Mouse (Mus musculus): ENCODE measurements around the gene Col6a4. TPM values are rescaled to one million over a fixed set of nuclear protein-coding genes. Genes with fewer than 3 reads are reported as not detected.

Col6a4 gene
- polyA plus RNA-seq, 1 experiment from 2014 or later: 0.26 TPM

GRCm38 (mm10) chr9:106106241-106106640 lies 9.7 kb upstream of the Col6a4 start:
- H3K27ac ChIP-seq: no peak overlapping the region
- H3K4me3 ChIP-seq: no peak overlapping the region
- WGBS: 81% methylated on average over 9 of the region's 9 CpGs
- no peaks in the 10 kb centered on the region for H3K36me3 ChIP-seq
- no peaks in the 10 kb centered on the region for H3K27me3 ChIP-seq (ENCODE audit: insufficient read depth, poor library complexity, severe bottlenecking)
- peaks cover 14% of the 10 kb centered on the region; the same call in 1 of the 2 replicates for H3K9me3 ChIP-seq
- H3K4me1 ChIP-seq (replicated peaks): peaks cover 6% of the 10 kb centered on the region
- no peak for DNase-seq (ENCODE audit: low spot score)

DNA sequence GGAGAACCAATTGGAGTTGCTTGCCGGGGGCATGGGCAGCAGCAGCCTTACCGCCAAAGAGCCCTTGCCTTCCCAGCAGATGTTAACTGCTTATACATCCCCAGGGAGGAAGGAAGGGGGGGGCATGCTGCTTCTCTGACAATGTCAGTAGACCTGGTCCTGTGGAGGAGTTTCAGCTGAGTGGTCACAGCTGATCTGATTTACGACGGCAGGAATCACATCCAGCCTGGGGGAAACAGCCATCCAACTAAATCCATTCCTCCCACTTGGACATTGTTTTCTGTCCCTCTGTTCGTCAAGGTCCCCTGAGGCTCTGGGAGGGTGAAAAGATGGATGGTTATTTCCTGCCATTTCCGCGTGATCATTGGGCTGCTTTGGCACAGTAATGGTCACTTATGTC lies 7.8 kb upstream of the Col6a4 start:
- Histone ChIP-seq H3K4me3 (no peak overlapping the region), H3K27ac (no peak overlapping the region), H3K27me3 (ENCODE audit: insufficient read depth, poor library complexity, severe bottlenecking) (no peaks in the 10 kb centered on the region), H3K4me1 (replicated peaks) (peaks cover 6% of the 10 kb centered on the region), H3K36me3 (no peaks in the 10 kb centered on the region), H3K9me3 (peaks cover 7% of the 10 kb centered on the region; the same call in 1 of the 2 replicates)
- no peak for DNase-seq (ENCODE audit: low spot score)
- WGBS: 82% methylated on average over 7 of the region's 7 CpGs

DNA sequence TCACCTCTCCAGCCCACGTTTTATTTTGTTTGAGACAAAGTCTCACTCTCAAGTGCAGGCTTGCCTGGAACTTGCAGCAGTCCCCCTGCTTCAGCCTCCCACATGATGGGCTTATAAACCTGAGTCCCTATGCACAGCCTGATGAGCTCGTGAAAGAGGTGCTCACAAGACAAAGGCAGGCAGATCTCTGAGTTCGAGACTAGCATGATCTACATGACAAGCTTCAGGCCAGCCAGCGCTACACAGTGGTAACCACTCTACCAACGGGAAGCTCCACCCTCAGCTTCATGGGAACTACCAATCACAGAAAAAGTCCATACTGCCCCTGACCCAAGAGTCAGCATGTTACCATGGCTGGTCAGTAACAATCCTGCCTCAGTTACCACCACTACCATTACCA lies 4.6 kb upstream of the Col6a4 start:
- Histone ChIP-seq H3K4me3 (no peak overlapping the region), H3K9me3 (peaks cover 7% of the 10 kb centered on the region; the same call in 1 of the 2 replicates), H3K27ac (no peak overlapping the region), H3K27me3 (ENCODE audit: insufficient read depth, poor library complexity, severe bottlenecking) (no peaks in the 10 kb centered on the region), H3K36me3 (no peaks in the 10 kb centered on the region), H3K4me1 (replicated peaks) (peaks cover 6% of the 10 kb centered on the region)
- no peak for DNase-seq (ENCODE audit: low spot score)
- 74% methylated on average over 5 of the region's 5 CpGs for WGBS

DNA sequence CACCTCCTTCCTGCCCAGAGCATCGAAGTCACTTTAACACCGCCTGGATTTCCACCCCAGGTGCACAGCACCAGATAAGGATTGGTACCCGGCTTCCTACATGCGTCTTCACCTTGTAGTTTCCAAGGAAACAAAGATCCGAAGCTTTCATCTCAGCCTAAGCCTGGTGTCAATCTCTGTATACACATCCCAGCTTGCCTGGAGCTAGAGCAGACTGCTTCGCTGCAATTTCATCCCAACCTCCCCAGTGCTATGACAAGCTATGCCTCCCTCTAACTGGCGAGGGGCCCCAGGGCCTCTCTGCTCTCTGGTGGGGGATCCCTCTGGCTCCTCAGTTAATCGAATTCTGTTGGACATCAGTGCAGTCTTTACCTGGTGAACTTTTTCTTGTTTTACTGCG lies 3.7 kb upstream of the Col6a4 start:
- DNase-seq (ENCODE audit: low spot score): no peak
- H3K4me3 ChIP-seq: no peak overlapping the region
- H3K36me3 ChIP-seq: no peaks in the 10 kb centered on the region
- H3K27me3 ChIP-seq (ENCODE audit: insufficient read depth, poor library complexity, severe bottlenecking): no peaks in the 10 kb centered on the region
- peaks cover 6% of the 10 kb centered on the region for H3K4me1 ChIP-seq (replicated peaks)
- H3K27ac ChIP-seq: no peak overlapping the region
- H3K9me3 ChIP-seq: peaks cover 7% of the 10 kb centered on the region; the same call in 1 of the 2 replicates
- 77% methylated on average over 9 of the region's 9 CpGs for WGBS

GRCm38 (mm10) chr9:106099379-106100021 lies 2.9 kb upstream of the Col6a4 start:
- 74% methylated on average over 22 of the region's 22 CpGs for WGBS
- H3K27ac ChIP-seq: no peak overlapping the region; the same call in 1 of the 2 replicates
- no peaks in the 10 kb centered on the region for H3K36me3 ChIP-seq
- DNase-seq (ENCODE audit: low spot score): peak; percentile 14
- H3K4me3 ChIP-seq: peak overlapping the region; percentile 19; the same call in 1 of the 2 replicates
- H3K9me3 ChIP-seq: 0 out of 2 replicates have a peak, but pooled peaks cover 2% of the 10 kb centered on the region
- peaks cover 6% of the 10 kb centered on the region for H3K4me1 ChIP-seq (replicated peaks)
- H3K27me3 ChIP-seq (ENCODE audit: insufficient read depth, poor library complexity, severe bottlenecking): no peaks in the 10 kb centered on the region

DNA sequence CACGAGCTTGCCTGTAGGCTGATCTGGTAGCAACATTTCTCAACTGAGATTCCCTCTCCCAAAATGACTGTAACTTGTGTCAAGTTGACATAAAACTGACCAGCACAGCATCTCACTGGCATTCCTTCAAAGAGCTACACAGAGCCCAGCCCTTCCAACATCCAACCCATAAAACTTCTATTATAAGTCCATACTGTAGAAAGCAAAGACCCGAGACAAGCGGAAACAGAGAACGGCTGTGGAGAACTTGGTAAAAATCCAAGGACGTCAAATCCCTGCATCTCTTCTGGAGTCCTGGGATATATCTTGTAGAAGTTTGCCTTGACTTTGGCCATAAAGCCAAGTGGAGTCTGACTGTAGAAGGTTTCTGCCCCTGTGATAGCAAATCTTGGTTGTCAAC lies 15.1 kb downstream of the Col6a4 start:
- H3K36me3 ChIP-seq: no peaks in the 10 kb centered on the region
- H3K4me3 ChIP-seq: no peak overlapping the region
- H3K27ac ChIP-seq: no peak overlapping the region
- 0 out of 2 replicates have a peak, but pooled peaks cover 2% of the 10 kb centered on the region for H3K4me1 ChIP-seq (replicated peaks)
- DNase-seq (ENCODE audit: low spot score): no peak
- H3K27me3 ChIP-seq (ENCODE audit: insufficient read depth, poor library complexity, severe bottlenecking): no peaks in the 10 kb centered on the region
- H3K9me3 ChIP-seq: no peaks in the 10 kb centered on the region
- WGBS: 94% methylated on average over 5 of the region's 5 CpGs

- no peaks in the 10 kb centered on the region for H3K36me3 ChIP-seq
- H3K9me3 ChIP-seq: no peaks in the 10 kb centered on the region
- peak; percentile 49 for DNase-seq (ENCODE audit: low spot score)
- H3K4me3 ChIP-seq: no peak overlapping the region
- H3K27me3 ChIP-seq (ENCODE audit: insufficient read depth, poor library complexity, severe bottlenecking): no peaks in the 10 kb centered on the region
- H3K4me1 ChIP-seq (replicated peaks): 0 out of 2 replicates have a peak, but pooled peaks cover 2% of the 10 kb centered on the region
- peak overlapping the region; percentile 31; the same call in 1 of the 2 replicates for H3K27ac ChIP-seq
- WGBS: 62% methylated on average over 12 of the region's 12 CpGs
Observed at GRCm38 (mm10) chr9:106080261-106081033, 16.1 kb downstream of the Col6a4 start.

DNA sequence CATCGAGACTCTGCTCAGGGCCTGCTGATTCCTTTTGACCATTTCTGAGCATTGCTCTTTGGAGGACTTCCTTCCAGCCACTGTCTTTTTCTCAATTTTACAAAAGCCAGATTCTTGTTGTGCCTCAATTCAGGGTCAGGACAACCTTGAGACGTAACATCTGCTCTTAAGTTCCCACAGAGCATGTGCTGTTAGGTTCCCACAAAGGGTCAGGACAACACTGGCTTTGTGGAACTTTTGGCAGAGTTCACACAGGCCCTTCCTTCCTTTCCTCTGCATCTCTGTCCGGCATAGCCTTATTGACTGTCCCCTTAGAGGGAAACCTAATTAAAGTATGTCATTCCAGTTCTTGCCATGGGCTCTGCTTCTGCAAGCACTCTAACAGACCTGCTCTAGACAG lies 18.6 kb downstream of the Col6a4 start:
- Histone ChIP-seq H3K4me3 (no peak overlapping the region), H3K4me1 (replicated peaks) (0 out of 2 replicates have a peak, but pooled peaks cover 2% of the 10 kb centered on the region), H3K27me3 (ENCODE audit: insufficient read depth, poor library complexity, severe bottlenecking) (no peaks in the 10 kb centered on the region), H3K36me3 (no peaks in the 10 kb centered on the region), H3K9me3 (no peaks in the 10 kb centered on the region), H3K27ac (no peak overlapping the region)
- 89% methylated on average over 3 of the region's 3 CpGs for WGBS
- no peak for DNase-seq (ENCODE audit: low spot score)

- Histone ChIP-seq H3K27me3 (ENCODE audit: insufficient read depth, poor library complexity, severe bottlenecking) (no peaks in the 10 kb centered on the region), H3K4me1 (replicated peaks) (0 out of 2 replicates have a peak, but pooled peaks cover 2% of the 10 kb centered on the region), H3K4me3 (no peak overlapping the region), H3K36me3 (no peaks in the 10 kb centered on the region), H3K27ac (no peak overlapping the region), H3K9me3 (no peaks in the 10 kb centered on the region)
- 81% methylated on average over 5 of the region's 5 CpGs for WGBS
- DNase-seq (ENCODE audit: low spot score): no peak
Observed at GRCm38 (mm10) chr9:106076234-106076633, 20.3 kb downstream of the Col6a4 start.

DNA sequence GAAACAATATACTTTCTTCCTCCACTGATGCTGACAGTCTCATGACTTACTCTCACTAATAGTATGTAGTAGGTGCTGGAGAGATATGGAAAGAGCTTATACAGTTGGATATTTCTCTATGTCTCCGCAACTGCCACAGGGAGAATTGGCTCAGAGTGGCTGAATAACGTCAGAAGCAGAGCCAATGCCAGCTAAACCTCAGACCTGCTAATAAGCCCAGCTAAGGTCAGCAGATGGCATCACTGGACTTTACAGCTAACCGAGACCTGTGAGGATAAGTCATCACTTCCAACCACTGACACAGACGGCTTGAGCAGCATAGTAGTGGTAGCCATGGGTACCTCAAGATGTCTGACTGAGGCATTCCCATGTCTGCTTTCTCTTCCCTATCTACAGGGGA lies 22.6 kb downstream of the Col6a4 start:
- Histone ChIP-seq H3K4me1 (replicated peaks) (no peaks in the 10 kb centered on the region), H3K4me3 (no peak overlapping the region), H3K27me3 (ENCODE audit: insufficient read depth, poor library complexity, severe bottlenecking) (no peaks in the 10 kb centered on the region), H3K36me3 (no peaks in the 10 kb centered on the region), H3K9me3 (no peaks in the 10 kb centered on the region), H3K27ac (no peak overlapping the region)
- WGBS: 81% methylated on average over 4 of the region's 4 CpGs
- DNase-seq (ENCODE audit: low spot score): no peak

DNA sequence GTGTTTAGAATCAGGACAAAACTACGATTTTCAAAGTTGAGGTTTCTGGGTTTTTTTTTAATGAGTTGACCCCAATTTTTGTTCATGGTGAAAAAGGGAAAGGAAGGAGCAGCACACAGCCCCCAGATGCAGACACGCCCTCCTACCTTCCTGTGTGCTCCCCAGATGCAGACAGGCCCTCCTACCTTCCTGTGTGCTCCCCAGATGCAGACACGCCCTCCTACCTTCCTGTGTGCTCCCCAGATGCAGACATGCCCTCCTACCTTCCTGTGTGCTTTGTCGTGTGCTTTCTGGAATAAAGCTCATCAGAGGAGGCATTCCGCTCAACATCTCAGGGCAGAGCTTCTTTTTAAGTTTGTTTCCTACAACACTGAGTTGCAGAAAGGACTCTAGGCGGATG lies 24.9 kb downstream of the Col6a4 start:
- Histone ChIP-seq H3K27ac (no peak overlapping the region), H3K4me1 (replicated peaks) (no peaks in the 10 kb centered on the region), H3K27me3 (ENCODE audit: insufficient read depth, poor library complexity, severe bottlenecking) (no peaks in the 10 kb centered on the region), H3K9me3 (no peaks in the 10 kb centered on the region), H3K36me3 (no peaks in the 10 kb centered on the region), H3K4me3 (no peak overlapping the region)
- WGBS: 79% methylated on average over 6 of the region's 6 CpGs
- DNase-seq (ENCODE audit: low spot score): no peak

DNA sequence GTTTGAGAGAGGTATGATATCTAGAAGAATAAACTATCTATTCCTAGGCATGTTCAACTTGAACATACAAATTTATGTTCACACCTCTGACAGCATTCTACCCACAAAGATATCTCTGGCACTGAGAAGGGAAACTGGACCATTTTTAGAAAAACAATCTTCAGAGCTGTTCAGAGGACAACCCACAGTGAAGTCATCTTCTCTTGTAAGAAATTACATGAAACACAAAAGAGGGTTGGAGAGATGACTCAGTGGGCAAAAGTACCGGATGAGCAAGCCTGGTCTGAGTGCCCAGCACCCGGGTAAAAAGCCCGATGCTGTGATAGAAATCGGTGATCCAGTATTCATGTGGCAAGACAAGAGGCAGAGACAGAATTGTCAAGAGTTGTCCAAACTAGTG lies 43.1 kb downstream of the Col6a4 start:
- Histone ChIP-seq H3K4me1 (replicated peaks) (no peaks in the 10 kb centered on the region), H3K9me3 (no peaks in the 10 kb centered on the region), H3K36me3 (no peaks in the 10 kb centered on the region), H3K27me3 (ENCODE audit: insufficient read depth, poor library complexity, severe bottlenecking) (no peaks in the 10 kb centered on the region), H3K4me3 (no peak overlapping the region), H3K27ac (no peak overlapping the region)
- no peak for DNase-seq (ENCODE audit: low spot score)
- 94% methylated on average over 4 of the region's 4 CpGs for whole genome bisulfite sequencing

GRCm38 (mm10) chr9:106043921-106044503 lies 52.6 kb downstream of the Col6a4 start:
- Histone ChIP-seq H3K4me1 (replicated peaks) (no peaks in the 10 kb centered on the region), H3K36me3 (no peaks in the 10 kb centered on the region), H3K4me3 (no peak overlapping the region), H3K27me3 (ENCODE audit: insufficient read depth, poor library complexity, severe bottlenecking) (no peaks in the 10 kb centered on the region), H3K27ac (no peak overlapping the region), H3K9me3 (no peaks in the 10 kb centered on the region)
- 85% methylated on average over 9 of the region's 9 CpGs for WGBS
- no peak for DNase-seq (ENCODE audit: low spot score)

Data from hindbrain, embryonic 10.5 days (tissue).